Mouse (Mus musculus) brain, embryonic 14.5 days (tissue): ENCODE results near the gene Eef1a2.

Experiments used
- CTCF ChIP-seq: fragments of 200-500 bp; IDR thresholded peaks from 2 replicates; pipeline ENCODE4 v1.5.1; 2012; ENCODE audit warnings: inconsistent platforms, mild to moderate bottlenecking, moderate library complexity, borderline replicate concordance; ENCODE audit not compliant: insufficient read depth, insufficient read length; ENCODE audit errors: extremely low read depth
- POLR2A ChIP-seq: fragments of 200-500 bp; IDR thresholded peaks from 2 replicates; pipeline ENCODE4 v1.6.1; 2012; ENCODE audit warnings: mild to moderate bottlenecking, inconsistent platforms, borderline replicate concordance; ENCODE audit not compliant: poor library complexity, insufficient read depth, insufficient read length, severe bottlenecking; ENCODE audit errors: extremely low read depth

- no peak for TF ChIP-seq CTCF
- TF ChIP-seq POLR2A: no peak
These were observed 56.7 kb downstream of the Eef1a2 start for GRCm38 (mm10) chr2:181100087-181100486.
